Mouse (Mus musculus): ENCODE data around the gene Olfr1369-ps1.

DNA sequence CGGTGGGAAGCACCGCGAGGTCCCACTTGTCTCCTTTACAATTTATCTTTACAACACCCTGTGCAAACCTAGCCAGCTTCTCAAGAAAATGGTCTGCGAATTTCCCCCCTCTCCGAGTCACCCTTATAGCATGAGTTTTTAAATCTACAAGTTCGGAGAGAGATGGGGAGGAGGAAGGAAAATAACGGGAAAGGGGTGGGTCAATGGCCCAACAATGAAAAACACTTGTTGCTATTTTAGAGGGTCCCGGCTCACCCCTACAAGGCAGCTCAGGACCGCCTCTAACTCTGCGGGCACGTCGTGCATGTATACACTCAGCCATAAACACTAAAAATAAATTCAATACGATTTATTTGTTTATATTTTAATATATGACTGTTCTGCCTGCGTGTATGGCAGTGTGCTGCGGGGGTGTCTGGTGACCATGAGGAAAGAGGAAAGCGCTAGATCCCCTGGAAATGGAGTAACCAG lies 48.8 kb downstream of the Olfr1369-ps1 start:
- no peak for TF ChIP-seq POLR2A (IDR thresholded peaks at IDR 0.05; ENCODE audit: low read depth, low read length)
- no peak for TF ChIP-seq CTCF (IDR thresholded peaks at IDR 0.05; ENCODE audit: extremely low read depth, insufficient read length, insufficient replicate concordance, low read depth, low read length)

Measured in small intestine, adult 2 months (tissue).